Mouse (Mus musculus) thymus, adult 2 months (tissue): Measurements from ENCODE around the gene Car6. TPM values are rescaled to one million over a fixed set of nuclear protein-coding genes. Genes with fewer than 3 reads are reported as not detected.

Experiments used
- DNase-seq: peaks from one replicate; pipeline ENCODE4 v3.0.0; 2021
- H3K27ac ChIP-seq: fragments of 200-500 bp; 2 replicates; pipeline ENCODE4 v1.5.1; 2012; ENCODE audit warnings: low read length, control low read depth; ENCODE audit not compliant: control insufficient read depth, insufficient read depth
- H3K27me3 ChIP-seq: fragments of 200-500 bp; 2 replicates; pipeline ENCODE4 v1.6.1; 2012; ENCODE audit warnings: mild to moderate bottlenecking, low read length, moderate library complexity, mixed read lengths; ENCODE audit not compliant: control insufficient read depth, insufficient read depth
- H3K36me3 ChIP-seq: fragments of 200-500 bp; 2 replicates; pipeline ENCODE4 v1.6.1; 2012; ENCODE audit warnings: mild to moderate bottlenecking, low read length, moderate library complexity; ENCODE audit not compliant: control insufficient read depth, insufficient read depth
- H3K4me1 ChIP-seq: fragments of 200-500 bp; replicated peaks from 2 replicates; pipeline ENCODE4 v1.6.1; 2012; ENCODE audit warnings: low read length; ENCODE audit not compliant: control insufficient read depth, insufficient read depth
- H3K4me3 ChIP-seq: fragments of 200-500 bp; 2 replicates; pipeline ENCODE4 v1.5.1; 2012; ENCODE audit warnings: mild to moderate bottlenecking, low read length, control low read depth, moderate library complexity; ENCODE audit not compliant: control insufficient read depth, insufficient read depth
- CTCF ChIP-seq: fragments of 200-500 bp; IDR thresholded peaks from 2 replicates; pipeline ENCODE4 v1.5.1; 2012; ENCODE audit warnings: mild to moderate bottlenecking, control low read depth, low read length, moderate library complexity, borderline replicate concordance; ENCODE audit not compliant: control insufficient read depth, poor library complexity, insufficient read depth; ENCODE audit errors: extremely low read depth
- POLR2A ChIP-seq: fragments of 200-500 bp; IDR thresholded peaks from 2 replicates; pipeline ENCODE4 v1.6.1; 2012; ENCODE audit warnings: mild to moderate bottlenecking, low read length, control low read depth, moderate library complexity; ENCODE audit not compliant: control insufficient read depth, poor library complexity, insufficient read depth; ENCODE audit errors: extremely low read depth
- WGBS: fragments of 180-500 bp; shearing (Covaris S2); methylation state at CpG from one replicate; pipeline ENCODE4 v1.1.7; 2018; 5-methylcytosine and 5-hydroxymethylcytosine counted together
- polyA plus RNA-seq: library from polyadenylated mRNA; depleted of rRNA; stranded (reverse); fragments of >200 nt; gene quantifications from 2 replicates; pipeline ENCODE4 v1.2.3, GENCODE M21; 2012; rRNA removed

The Car6 gene
- polyA plus RNA-seq, 1 experiment = 0.40 TPM

DNA sequence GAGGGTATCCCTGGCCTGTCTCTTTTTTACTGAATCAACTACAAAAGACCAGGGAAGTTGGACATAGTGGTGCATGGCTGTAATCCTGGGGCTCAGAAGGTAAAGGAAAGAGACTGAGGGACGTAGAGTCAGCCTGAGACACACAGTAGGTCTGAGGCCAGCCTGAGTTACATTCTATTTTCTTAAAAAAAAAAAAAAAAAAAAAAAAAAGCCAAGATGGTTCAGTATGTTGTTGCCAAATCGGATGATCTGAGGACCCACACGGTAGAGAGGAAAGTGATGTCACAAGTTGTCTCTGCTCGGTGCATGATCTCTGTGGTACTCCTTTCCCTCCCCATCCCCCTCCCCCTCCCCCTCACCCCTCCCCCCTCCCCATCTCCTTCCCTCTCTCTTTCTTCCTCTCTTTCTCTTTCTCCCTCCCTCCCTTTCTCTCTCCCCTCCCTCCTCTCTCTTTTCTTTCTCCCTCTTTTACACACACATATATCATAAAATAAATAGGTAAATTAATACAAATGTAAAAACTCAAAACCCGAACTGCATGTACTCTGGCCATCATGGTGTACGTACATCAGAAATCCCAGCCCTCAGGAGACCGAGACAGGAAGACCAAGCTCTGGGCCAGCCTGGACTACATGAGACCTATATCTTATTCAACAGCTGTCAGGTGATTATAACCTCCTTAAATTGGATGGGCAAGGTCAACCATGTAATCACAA lies 63.6 kb downstream of the Car6 start:
- no peak for DNase-seq
- H3K27ac ChIP-seq = no peak overlapping the region
- H3K4me1 ChIP-seq = 0 out of 2 replicates have a peak, but pooled peaks cover 3% of the 10 kb centered on the region
- TF ChIP-seq POLR2A (no peak), CTCF (no peak)
- H3K4me3 ChIP-seq = no peak overlapping the region
- no peaks in the 10 kb centered on the region for H3K27me3 ChIP-seq
- H3K36me3 ChIP-seq = no peaks in the 10 kb centered on the region
- 90% methylated on average over 7 of the region's 7 CpGs for WGBS

Other genes with a start within 250 kb of the Car6 start
- 28.5 and 30.4 TPM in 2 replicates for gene Spsb1, start 246.3 kb downstream of the Car6 start, polyA plus RNA-seq
- 138 and 152 TPM in 2 replicates for gene H6pd, start 192.3 kb downstream of the Car6 start, polyA plus RNA-seq
- 7.4 TPM in 2 replicates for gene Gpr157, start 114.0 kb downstream of the Car6 start, polyA plus RNA-seq
- gene Slc2a5, start 82.0 kb downstream of the Car6 start, polyA plus RNA-seq = 1.2 and 2.1 TPM in 2 replicates
- gene Slc2a7, start 52.4 kb downstream of the Car6 start, polyA plus RNA-seq = 0.05 TPM in 1 of 2 replicates, not detected in the other
- 296 and 344 TPM in 2 replicates for gene Eno1, start 35.4 kb upstream of the Car6 start, polyA plus RNA-seq
- 52.5 and 62.1 TPM in 2 replicates for gene Rere, start 80.3 kb upstream of the Car6 start, polyA plus RNA-seq